Mouse (Mus musculus): Measurements from ENCODE around the gene Tprn. TPM values are rescaled to one million over a fixed set of nuclear protein-coding genes. Genes with fewer than 3 reads are reported as not detected.
"Not testable (repeated sequence)": the region's sequence is repeated elsewhere in the genome, so short reads cannot be mapped to it uniquely, and the experiment has no call there.

Gene Tprn
- polyA plus RNA-seq, 1 experiment from 2014 or later, result 15.6 TPM

DNA sequence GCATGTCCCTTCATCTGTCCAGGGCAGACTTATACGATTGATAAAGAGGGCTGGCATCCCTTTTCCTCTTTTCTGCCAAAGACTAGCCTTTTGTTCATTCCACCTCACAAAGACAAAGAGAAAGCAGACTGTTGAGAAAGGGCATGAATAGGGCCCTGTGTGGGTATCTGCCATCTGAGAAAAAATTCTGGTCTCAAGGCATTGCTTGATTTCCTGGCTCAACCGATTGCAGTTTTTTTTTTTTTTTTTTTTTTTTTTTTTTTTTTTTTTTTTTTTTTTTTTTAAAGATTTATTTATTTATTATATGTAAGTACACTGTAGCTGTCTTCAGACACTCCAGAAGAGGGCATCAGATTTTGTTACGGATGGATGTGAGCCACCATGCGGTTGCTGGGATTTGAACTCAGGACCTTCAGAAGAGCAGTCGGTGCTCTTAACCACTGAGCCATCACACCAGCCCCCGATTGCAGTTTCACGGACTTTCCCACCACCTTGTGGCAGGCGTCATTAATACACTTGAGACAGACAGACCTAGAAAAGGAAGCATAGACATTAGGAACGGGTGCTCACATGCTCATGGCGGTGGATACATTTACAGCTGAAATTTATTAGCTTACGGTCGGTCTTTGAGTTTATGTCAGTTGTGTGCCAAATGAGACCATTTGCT is 5.8 kb upstream of the Tprn start:
- not testable (repeated sequence) for ATAC-seq; H3K27me3 ChIP-seq (ENCODE audit: control insufficient read depth, insufficient read depth, low read depth, low read length); H3K36me3 ChIP-seq (ENCODE audit: control insufficient read depth, insufficient read depth, low read length); H3K27ac ChIP-seq (ENCODE audit: low read length); H3K9me3 ChIP-seq (replicated peaks; ENCODE audit: control insufficient read depth, low read length, poor library complexity, severe bottlenecking); H3K9ac ChIP-seq (ENCODE audit: low read depth, low read length)
- peak overlapping the region; percentile 99 for H3K4me2 ChIP-seq (ENCODE audit: low read length)
- peaks cover 23% of the 10 kb centered on the region for H3K4me1 ChIP-seq (ENCODE audit: control insufficient read depth, insufficient read depth, low read length)
- H3K4me3 ChIP-seq (ENCODE audit: low read depth, low read length), result peak overlapping the region; percentile 97
- WGBS, result 54% methylated on average over 10 of the region's 12 CpGs

GRCm38 (mm10) chr2:25257250-25257649 is 5.2 kb upstream of the Tprn start:
- H3K4me2 ChIP-seq (ENCODE audit: low read length); H3K27me3 ChIP-seq (ENCODE audit: control insufficient read depth, insufficient read depth, low read depth, low read length); H3K9ac ChIP-seq (ENCODE audit: low read depth, low read length); H3K4me3 ChIP-seq (ENCODE audit: low read depth, low read length); H3K36me3 ChIP-seq (ENCODE audit: control insufficient read depth, insufficient read depth, low read length); H3K9me3 ChIP-seq (replicated peaks; ENCODE audit: control insufficient read depth, low read length, poor library complexity, severe bottlenecking); ATAC-seq; H3K27ac ChIP-seq (ENCODE audit: low read length): not testable (repeated sequence)
- peaks cover 27% of the 10 kb centered on the region for H3K4me1 ChIP-seq (ENCODE audit: control insufficient read depth, insufficient read depth, low read length)
- 90% methylated on average over 5 of the region's 5 CpGs for WGBS

GRCm38 (mm10) chr2:25258887-25259286 is 3.5 kb upstream of the Tprn start:
- Histone ChIP-seq H3K9me3 (replicated peaks; ENCODE audit: control insufficient read depth, low read length, poor library complexity, severe bottlenecking) (no peaks in the 10 kb centered on the region), H3K4me3 (ENCODE audit: low read depth, low read length) (no peak overlapping the region), H3K36me3 (ENCODE audit: control insufficient read depth, insufficient read depth, low read length) (no peaks in the 10 kb centered on the region), H3K27me3 (ENCODE audit: control insufficient read depth, insufficient read depth, low read depth, low read length) (peaks cover under 1% of the 10 kb centered on the region), H3K4me2 (ENCODE audit: low read length) (no peak overlapping the region), H3K9ac (ENCODE audit: low read depth, low read length) (no peak overlapping the region), H3K27ac (ENCODE audit: low read length) (no peak overlapping the region), H3K4me1 (ENCODE audit: control insufficient read depth, insufficient read depth, low read length) (peaks cover 36% of the 10 kb centered on the region)
- 44% methylated on average over 2 of the region's 2 CpGs for WGBS
- no peak for ATAC-seq

- H3K4me3 ChIP-seq (ENCODE audit: low read depth, low read length), result peak overlapping the region; percentile 85
- no peaks in the 10 kb centered on the region for H3K36me3 ChIP-seq (ENCODE audit: control insufficient read depth, insufficient read depth, low read length)
- 43% methylated on average over 11 of the region's 12 CpGs for WGBS
- H3K4me2 ChIP-seq (ENCODE audit: low read length), result peak overlapping the region; percentile 64
- peak; percentile 4 for ATAC-seq
- peak overlapping the region; percentile 71 for H3K9ac ChIP-seq (ENCODE audit: low read depth, low read length)
- H3K27ac ChIP-seq (ENCODE audit: low read length), result peak overlapping the region; percentile 69
- H3K9me3 ChIP-seq (replicated peaks; ENCODE audit: control insufficient read depth, low read length, poor library complexity, severe bottlenecking), result no peaks in the 10 kb centered on the region
- peaks cover 51% of the 10 kb centered on the region for H3K4me1 ChIP-seq (ENCODE audit: control insufficient read depth, insufficient read depth, low read length)
- peaks cover 6% of the 10 kb centered on the region for H3K27me3 ChIP-seq (ENCODE audit: control insufficient read depth, insufficient read depth, low read depth, low read length)
Observed at GRCm38 (mm10) chr2:25261870-25262269, 548 bp upstream of the Tprn start.

- Histone ChIP-seq H3K4me2 (ENCODE audit: low read length) (peak overlapping the region; percentile 100), H3K27me3 (ENCODE audit: control insufficient read depth, insufficient read depth, low read depth, low read length) (peaks cover 6% of the 10 kb centered on the region), H3K9ac (ENCODE audit: low read depth, low read length) (peak overlapping the region; percentile 81), H3K4me1 (ENCODE audit: control insufficient read depth, insufficient read depth, low read length) (peaks cover 50% of the 10 kb centered on the region), H3K27ac (ENCODE audit: low read length) (peak overlapping the region; percentile 78), H3K4me3 (ENCODE audit: low read depth, low read length) (peak overlapping the region; percentile 85), H3K9me3 (replicated peaks; ENCODE audit: control insufficient read depth, low read length, poor library complexity, severe bottlenecking) (no peaks in the 10 kb centered on the region), H3K36me3 (ENCODE audit: control insufficient read depth, insufficient read depth, low read length) (no peaks in the 10 kb centered on the region)
- WGBS, result under 1% methylated on average over 78 of the region's 82 CpGs
- ATAC-seq, result peak; percentile 52
Observed at GRCm38 (mm10) chr2:25262795-25263622, 591 bp downstream of the Tprn start.

DNA sequence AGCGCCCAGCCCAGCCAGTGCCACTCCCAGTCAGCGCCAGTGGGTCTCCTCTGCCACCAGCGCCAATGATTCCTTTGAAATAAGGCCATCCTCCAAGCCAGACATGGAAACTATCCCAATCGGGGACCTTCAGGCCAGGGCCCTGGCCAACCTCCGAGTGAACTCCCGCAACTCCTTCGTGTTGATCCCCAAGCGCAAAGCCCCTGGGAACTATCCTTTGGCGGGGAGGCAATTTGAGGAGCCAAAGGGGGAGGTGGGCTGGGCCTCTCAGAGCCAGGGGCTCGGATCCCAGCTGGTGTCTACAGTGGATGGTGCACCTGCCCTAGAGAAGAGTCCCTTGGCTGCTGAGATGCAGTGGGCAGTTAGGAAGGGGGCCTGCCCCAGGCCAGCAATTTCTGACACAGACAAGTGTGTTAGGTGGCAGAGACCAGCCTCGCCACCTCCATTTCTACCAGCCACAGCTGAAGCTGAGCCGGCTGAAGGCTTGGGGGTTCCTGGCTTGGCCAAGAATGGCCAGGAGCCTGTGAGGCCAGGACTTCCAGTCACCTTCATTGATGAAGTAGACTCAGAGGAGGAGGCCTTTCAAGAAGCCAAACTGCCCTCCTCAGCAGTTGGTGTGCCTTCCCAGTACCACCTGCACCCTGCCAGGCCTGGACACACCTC is 1.3 kb downstream of the Tprn start:
- ATAC-seq, result no peak
- Histone ChIP-seq H3K27me3 (ENCODE audit: control insufficient read depth, insufficient read depth, low read depth, low read length) (peaks cover 6% of the 10 kb centered on the region), H3K9me3 (replicated peaks; ENCODE audit: control insufficient read depth, low read length, poor library complexity, severe bottlenecking) (no peaks in the 10 kb centered on the region), H3K36me3 (ENCODE audit: control insufficient read depth, insufficient read depth, low read length) (no peaks in the 10 kb centered on the region), H3K27ac (ENCODE audit: low read length) (no peak overlapping the region), H3K4me3 (ENCODE audit: low read depth, low read length) (peak overlapping the region; percentile 85), H3K4me2 (ENCODE audit: low read length) (peak overlapping the region; percentile 100), H3K9ac (ENCODE audit: low read depth, low read length) (peak overlapping the region; percentile 81), H3K4me1 (ENCODE audit: control insufficient read depth, insufficient read depth, low read length) (peaks cover 50% of the 10 kb centered on the region)
- WGBS, result 18% methylated on average over 12 of the region's 12 CpGs

GRCm38 (mm10) chr2:25264286-25264660 is 1.9 kb downstream of the Tprn start:
- Histone ChIP-seq H3K27ac (ENCODE audit: low read length) (no peak overlapping the region), H3K36me3 (ENCODE audit: control insufficient read depth, insufficient read depth, low read length) (peaks cover under 1% of the 10 kb centered on the region; the same call in 1 of the 2 replicates), H3K4me3 (ENCODE audit: low read depth, low read length) (peak overlapping the region; percentile 85; the same call in 1 of the 2 replicates), H3K4me1 (ENCODE audit: control insufficient read depth, insufficient read depth, low read length) (peaks cover 50% of the 10 kb centered on the region), H3K4me2 (ENCODE audit: low read length) (peak overlapping the region; percentile 100), H3K9me3 (replicated peaks; ENCODE audit: control insufficient read depth, low read length, poor library complexity, severe bottlenecking) (no peaks in the 10 kb centered on the region), H3K9ac (ENCODE audit: low read depth, low read length) (peak overlapping the region; percentile 81; the same call in 1 of the 2 replicates), H3K27me3 (ENCODE audit: control insufficient read depth, insufficient read depth, low read depth, low read length) (peaks cover 6% of the 10 kb centered on the region)
- no peak for ATAC-seq
- WGBS, result 76% methylated on average over 5 of the region's 5 CpGs

DNA sequence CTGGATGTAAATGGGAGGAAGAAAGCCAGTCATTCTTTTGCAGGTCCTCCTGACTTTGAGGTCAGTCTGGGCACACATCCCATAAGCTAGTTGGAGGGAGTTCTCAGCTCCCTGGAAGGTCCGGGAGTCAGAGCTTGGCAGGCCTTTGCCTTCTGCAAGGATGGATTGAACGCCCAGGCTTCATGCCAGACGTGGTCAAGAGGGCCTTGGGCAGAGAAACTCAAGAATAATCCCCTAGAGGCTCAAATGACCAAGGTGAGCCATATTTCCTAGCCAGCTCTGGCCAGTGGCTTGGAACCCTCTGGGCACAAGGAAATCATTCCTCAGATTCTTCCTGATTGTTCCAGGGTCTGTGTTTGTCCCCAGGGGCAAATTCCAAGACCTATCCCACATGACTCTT is 2.4 kb downstream of the Tprn start:
- peaks cover 50% of the 10 kb centered on the region for H3K4me1 ChIP-seq (ENCODE audit: control insufficient read depth, insufficient read depth, low read length)
- peak overlapping the region; percentile 100 for H3K4me2 ChIP-seq (ENCODE audit: low read length)
- no peak for ATAC-seq
- H3K27ac ChIP-seq (ENCODE audit: low read length), result no peak overlapping the region
- H3K27me3 ChIP-seq (ENCODE audit: control insufficient read depth, insufficient read depth, low read depth, low read length), result peaks cover 6% of the 10 kb centered on the region
- no peak overlapping the region for H3K4me3 ChIP-seq (ENCODE audit: low read depth, low read length)
- 67% methylated on average over 3 of the region's 3 CpGs for WGBS
- no peaks in the 10 kb centered on the region for H3K9me3 ChIP-seq (replicated peaks; ENCODE audit: control insufficient read depth, low read length, poor library complexity, severe bottlenecking)
- peaks cover 2% of the 10 kb centered on the region; the same call in 1 of the 2 replicates for H3K36me3 ChIP-seq (ENCODE audit: control insufficient read depth, insufficient read depth, low read length)
- H3K9ac ChIP-seq (ENCODE audit: low read depth, low read length), result peak overlapping the region; percentile 15; the same call in 1 of the 2 replicates
